In the genomic region with DNA sequence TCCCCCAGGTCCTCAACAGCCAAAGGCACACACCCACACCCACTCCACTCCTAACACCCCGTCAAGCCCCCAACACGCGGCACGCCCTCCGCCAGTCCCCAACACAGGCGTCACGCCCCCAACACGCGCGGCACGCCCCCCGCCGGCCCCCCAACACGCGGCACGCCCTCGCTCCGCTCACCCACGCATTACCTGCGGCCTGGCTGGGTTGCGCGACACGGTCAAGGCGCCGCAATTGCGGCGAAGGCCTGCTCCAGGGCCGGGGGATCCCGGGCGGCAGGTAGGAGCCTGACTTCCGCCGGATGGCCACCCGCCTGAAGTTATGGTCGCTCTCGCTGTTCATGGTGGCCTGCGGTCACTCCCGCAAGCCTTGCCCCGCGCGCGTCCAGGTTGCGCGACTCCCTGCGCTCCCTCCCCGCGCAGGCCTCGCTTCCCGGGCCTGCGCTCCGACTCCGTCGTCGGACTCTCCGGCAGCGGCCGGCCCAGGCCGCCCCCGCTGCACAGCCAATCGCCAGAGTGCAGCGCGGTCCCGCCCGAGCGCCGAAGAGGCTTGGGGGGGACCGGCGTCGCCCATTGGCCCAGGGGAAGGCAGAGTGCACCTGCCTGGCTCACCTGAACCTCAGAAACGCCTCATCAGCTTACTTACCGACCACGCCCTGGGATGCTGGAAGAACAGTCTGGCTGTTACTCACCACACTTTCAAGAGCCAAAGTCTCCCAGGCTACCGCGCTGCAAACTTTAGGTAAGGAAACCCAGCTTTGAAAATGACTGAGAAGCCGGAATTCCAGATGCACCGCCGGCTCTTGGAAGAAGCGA, we compare ENCODE assay signal across 7 mouse cellular contexts. TPM values are rescaled to one million over a fixed set of nuclear protein-coding genes. Genes with fewer than 3 reads are reported as not detected.
DNase-seq lines count a peak whose midpoint lies in the region; ATAC-seq and TF ChIP-seq lines count a peak whose summit lies in the region.

No protein-coding gene starts in this region.

- DNase-seq in adrenal gland, postnatal 10 days: peak; percentile 70
- DNase-seq in embryo, embryonic 10 days (ENCODE audit: low spot score): peak; percentile 67
- DNase-seq in gastrocnemius, postnatal 14 days: peak; percentile 29
- peak; percentile 61 for DNase-seq in hindbrain, postnatal 0 days (ENCODE audit: low spot score)
- DNase-seq in left cerebral cortex, postnatal 4 days: peak; percentile 29
- peak; percentile 26 for DNase-seq in right cerebral cortex, postnatal 4 days

- peak; percentile 94 for ATAC-seq in hindbrain, postnatal 0 days
- peak; percentile 70 for ATAC-seq in megakaryocyte-erythroid progenitor cell, adult 5-6 weeks (replicated peaks; ENCODE audit: low FRiP score, low TSS enrichment, poor library complexity, severe bottlenecking)

- H3K27me3 ChIP-seq in hindbrain, postnatal 0 days (ENCODE audit: insufficient read depth, low read length): no peaks in the 10 kb centered on the region

- TF ChIP-seq CTCF in hindbrain, postnatal 0 days (IDR thresholded peaks at IDR 0.05; ENCODE audit: low read depth): no peak

- H3K4me3 ChIP-seq in hindbrain, postnatal 0 days (ENCODE audit: low read length): peak overlapping the region; percentile 72

- H3K27ac ChIP-seq in hindbrain, postnatal 0 days: peak overlapping the region; percentile 1; the same call in 1 of the 2 replicates

- under 1% methylated on average over 67 of the region's 77 CpGs for WGBS in hindbrain, postnatal 0 days

- H3K4me2 ChIP-seq in hindbrain, postnatal 0 days (ENCODE audit: low read depth, low read length): peak overlapping the region; percentile 61

- no peaks in the 10 kb centered on the region for H3K4me1 ChIP-seq in hindbrain, postnatal 0 days (ENCODE audit: insufficient read depth, low read length)

- H3K9me3 ChIP-seq in hindbrain, postnatal 0 days (ENCODE audit: low read length): no peaks in the 10 kb centered on the region

- intact Hi-C loops in gastrocnemius, postnatal 14 days (cut with DNase I; ENCODE audit: low total_unique reads): no loop called here
- intact Hi-C loops in left cerebral cortex, postnatal 4 days (cut with DNase I): no loop called here

- H3K9ac ChIP-seq in hindbrain, postnatal 0 days (replicated peaks; ENCODE audit: low read length): peak overlapping the region; percentile 69

- H3K36me3 ChIP-seq in hindbrain, postnatal 0 days (ENCODE audit: insufficient read depth, low read length): no peaks in the 10 kb centered on the region

RNA-seq across cellular contexts. Expression of a gene that starts 0.6 kb away (rescaled TPM):
- 10 to 100 TPM; 12.6 to 16.6 TPM for total RNA-seq in adrenal gland, postnatal 10 days (2021)
- total RNA-seq in gastrocnemius, postnatal 14 days (2021): 10 to 100 TPM; 11.6 to 12.8 TPM
- total RNA-seq in hindbrain, postnatal 0 days (2014; rRNA removed): 24.0 and 27.6 TPM in 2 replicates
- 13.4 and 15.7 TPM in 2 replicates for polyA plus RNA-seq in hindbrain, postnatal 0 days (2015; fragmentation: Nextera tagmentation; extraction: Ambion mirVana)
- 10 to 100 TPM; 56.9 to 61.6 TPM for total RNA-seq in left cerebral cortex, postnatal 4 days (2021)
- 0.22 and 2.0 TPM in 2 replicates for total RNA-seq in megakaryocyte-erythroid progenitor cell, adult 5-6 weeks (2014; fragmentation: Nextera tagmentation)
- total RNA-seq in megakaryocyte-erythroid progenitor cell, adult 5-6 weeks (2017): 2.3 and 2.8 TPM in 2 replicates

Comparison
In these comparisons a context has a peak if more than half of its experiments do, and no peak if none do; other contexts are left out.
1. Peak in every context shown above with its lines: DNase-seq, ATAC-seq, H3K4me3 ChIP-seq and H3K27ac ChIP-seq.